9 mouse cellular contexts compared by ENCODE assay signal in genomic region chr9:62346388-62346679, GRCm38 (mm10). TPM values are rescaled to one million over a fixed set of nuclear protein-coding genes. Genes with fewer than 3 reads are reported as not detected.
A peak's percentile ranks its signal among the peaks of the same experiment; 100 is the strongest.
DNase-seq lines count a peak whose midpoint lies in the region; ATAC-seq and TF ChIP-seq lines count a peak whose summit lies in the region.
"Had no signal": no experiment of that assay in that cellular context is flagged by ENCODE, and none has a peak within 500 bp of the region (broad histone marks: within the 10 kb centered on the region; RNA-seq: fewer than 3 reads in every experiment).

No protein-coding gene starts in this region.

- intact Hi-C loops in gastrocnemius, postnatal 36 days (cut with DNase I): no loop called here

- H3K27ac ChIP-seq in layer of hippocampus, adult 2 months: peak overlapping the region; percentile 100
- H3K27ac ChIP-seq in forebrain, embryonic 14.5 days (ENCODE audit: low read depth, low read length): no peak overlapping the region
- no peak overlapping the region for H3K27ac ChIP-seq in intestine, embryonic 14.5 days (ENCODE audit: low read depth)
- H3K27ac ChIP-seq in midbrain, postnatal 0 days (ENCODE audit: low read depth, low read length): no peak overlapping the region
- H3K27ac ChIP-seq: macrophage had no signal

- no peak for TF ChIP-seq CTCF in layer of hippocampus, adult 2 months (conservative IDR thresholded peaks at IDR 0.05)
- TF ChIP-seq CTCF in midbrain, postnatal 0 days (IDR thresholded peaks at IDR 0.05): no peak

- peak overlapping the region; percentile 66 for H3K4me2 ChIP-seq in forebrain, embryonic 14.5 days (ENCODE audit: low read length)
- peak overlapping the region; percentile 93; the same call in 1 of the 2 replicates for H3K4me2 ChIP-seq in intestine, embryonic 14.5 days (ENCODE audit: low read length)
- peak overlapping the region; percentile 92 for H3K4me2 ChIP-seq in midbrain, postnatal 0 days (ENCODE audit: low read depth, low read length, poor library complexity, severe bottlenecking)

- H3K4me1 ChIP-seq in forebrain, embryonic 14.5 days (ENCODE audit: control insufficient read depth, insufficient read depth, low read length): peaks cover 28% of the 10 kb centered on the region
- peaks cover 41% of the 10 kb centered on the region for H3K4me1 ChIP-seq in intestine, embryonic 14.5 days (replicated peaks; ENCODE audit: control insufficient read depth, insufficient read depth, low read length)
- H3K4me1 ChIP-seq in midbrain, postnatal 0 days (ENCODE audit: insufficient read depth, low read length): peaks cover 10% of the 10 kb centered on the region

- H3K27me3 ChIP-seq in forebrain, embryonic 14.5 days (replicated peaks; ENCODE audit: control insufficient read depth, insufficient read depth, low read length): no peaks in the 10 kb centered on the region
- H3K27me3 ChIP-seq in intestine, embryonic 14.5 days (replicated peaks; ENCODE audit: control insufficient read depth, insufficient read depth, low read length): no peaks in the 10 kb centered on the region
- H3K27me3 ChIP-seq in midbrain, postnatal 0 days (ENCODE audit: insufficient read depth, low read length): no peaks in the 10 kb centered on the region

- 0 out of 2 replicates have a peak, but pooled peaks cover 4% of the 10 kb centered on the region for H3K36me3 ChIP-seq in forebrain, embryonic 14.5 days (ENCODE audit: control insufficient read depth, insufficient read depth, low read length)
- H3K36me3 ChIP-seq in intestine, embryonic 14.5 days (ENCODE audit: control insufficient read depth, insufficient read depth, low read length): no peaks in the 10 kb centered on the region
- no peaks in the 10 kb centered on the region for H3K36me3 ChIP-seq in midbrain, postnatal 0 days (ENCODE audit: insufficient read depth, low read length)

- H3K9me3 ChIP-seq in forebrain, embryonic 14.5 days (replicated peaks; ENCODE audit: control insufficient read depth, low read length): no peaks in the 10 kb centered on the region
- no peaks in the 10 kb centered on the region for H3K9me3 ChIP-seq in intestine, embryonic 14.5 days (ENCODE audit: control insufficient read depth, low read length)
- H3K9me3 ChIP-seq in midbrain, postnatal 0 days (ENCODE audit: low read length): no peaks in the 10 kb centered on the region

- peak overlapping the region; percentile 87 for H3K4me3 ChIP-seq in layer of hippocampus, adult 2 months
- H3K4me3 ChIP-seq in forebrain, embryonic 14.5 days (ENCODE audit: low read depth, low read length): no peak overlapping the region
- H3K4me3 ChIP-seq in intestine, embryonic 14.5 days (ENCODE audit: low read depth, low read length): no peak overlapping the region
- no peak overlapping the region; the same call in 1 of the 2 replicates for H3K4me3 ChIP-seq in midbrain, postnatal 0 days (ENCODE audit: low read depth, low read length)

- 0 out of 2 replicates have a peak overlapping the region, but pooled peaks have one; percentile 18 for H3K9ac ChIP-seq in forebrain, embryonic 14.5 days (ENCODE audit: low read length)
- no peak overlapping the region for H3K9ac ChIP-seq in intestine, embryonic 14.5 days (ENCODE audit: low read length)
- H3K9ac ChIP-seq in midbrain, postnatal 0 days (replicated peaks; ENCODE audit: low read length, poor library complexity, severe bottlenecking): no peak overlapping the region

- ATAC-seq in forebrain, embryonic 14.5 days: no peak
- no peak for ATAC-seq in intestine, embryonic 14.5 days (replicated peaks; ENCODE audit: low FRiP score, low TSS enrichment, low read depth)
- ATAC-seq in midbrain, postnatal 0 days (ENCODE audit: low FRiP score): no peak

- DNase-seq in layer of hippocampus, adult 2 months (ENCODE audit: low spot score in 2 of 2): no peak
- DNase-seq in layer of hippocampus, adult 9-10 months (ENCODE audit: low spot score): no peak
- no peak for DNase-seq in forebrain, embryonic 14.5 days (ENCODE audit: low spot score)
- DNase-seq in intestine, embryonic 14.5 days (ENCODE audit: low spot score): no peak
- no peak for DNase-seq in midbrain, postnatal 0 days (ENCODE audit: low spot score)
- DNase-seq in urinary bladder, postnatal 10 days (ENCODE audit: low spot score): no peak
- no peak for DNase-seq in gastrocnemius, postnatal 36 days
- DNase-seq: right cerebral cortex, postnatal 14 days had no signal

- 62% methylated on average over 6 of the region's 6 CpGs for WGBS in forebrain, embryonic 14.5 days
- WGBS in intestine, embryonic 14.5 days: 74% methylated on average over 6 of the region's 6 CpGs
- 68% methylated on average over 6 of the region's 6 CpGs for WGBS in midbrain, postnatal 0 days

RNA-seq across cellular contexts. Expression of gene Anp32a, which starts 5.2 kb away (rescaled TPM):
- total RNA-seq in layer of hippocampus, adult 2 months (2021): 100 to 1,000 TPM; 350 to 351 TPM
- polyA plus RNA-seq in forebrain, embryonic 14.5 days (2014; fragmentation: Nextera tagmentation; extraction: Ambion mirVana): 115 and 118 TPM in 2 replicates
- 99.8 and 103 TPM in 2 replicates for polyA plus RNA-seq in intestine, embryonic 14.5 days (2014; fragmentation: Nextera tagmentation; extraction: Ambion mirVana)
- 88.8 and 114 TPM in 2 replicates for total RNA-seq in midbrain, postnatal 0 days (2014; rRNA removed)
- polyA plus RNA-seq in midbrain, postnatal 0 days (2015; fragmentation: Nextera tagmentation; extraction: Ambion mirVana): 60.5 and 76.2 TPM in 2 replicates
- 10 to 100 TPM; 60.8 to 62.9 TPM for total RNA-seq in gastrocnemius, postnatal 36 days (2021)
